Mouse (Mus musculus): ENCODE results near the gene Park7. TPM values are rescaled to one million over a fixed set of nuclear protein-coding genes. Genes with fewer than 3 reads are reported as not detected.
"Not testable (repeated sequence)": the region's sequence is repeated elsewhere in the genome, so short reads cannot be mapped to it uniquely, and the experiment has no call there.

Gene Park7
- polyA plus RNA-seq, 1 experiment from 2014 or later: 417 TPM

- 69% methylated on average over 13 of the region's 13 CpGs for WGBS
- Histone ChIP-seq H3K9me3 (ENCODE audit: control insufficient read depth, low read length) (no peaks in the 10 kb centered on the region), H3K9ac (ENCODE audit: low read length) (no peak overlapping the region), H3K27ac (ENCODE audit: low read depth, low read length) (no peak overlapping the region), H3K27me3 (ENCODE audit: control insufficient read depth, insufficient read depth, low read length) (no peaks in the 10 kb centered on the region), H3K4me1 (ENCODE audit: control insufficient read depth, insufficient read depth, low read length) (no peaks in the 10 kb centered on the region), H3K4me3 (ENCODE audit: low read depth, low read length) (no peak overlapping the region), H3K4me2 (ENCODE audit: low read depth) (no peak overlapping the region), H3K36me3 (ENCODE audit: control insufficient read depth, insufficient read depth, low read length) (no peaks in the 10 kb centered on the region)
- DNase-seq (ENCODE audit: low spot score) (no peak), ATAC-seq (ENCODE audit: insufficient read depth, low FRiP score, low TSS enrichment) (no peak)
Observed at GRCm38 (mm10) chr4:150889955-150890315, 24.3 kb downstream of the Park7 start.

- no peak overlapping the region for H3K27ac ChIP-seq (ENCODE audit: low read depth, low read length)
- ATAC-seq (ENCODE audit: insufficient read depth, low FRiP score, low TSS enrichment) (no peak), DNase-seq (ENCODE audit: low spot score) (no peak)
- no peak overlapping the region for H3K9ac ChIP-seq (ENCODE audit: low read length)
- H3K27me3 ChIP-seq (ENCODE audit: control insufficient read depth, insufficient read depth, low read length): no peaks in the 10 kb centered on the region
- no peaks in the 10 kb centered on the region for H3K9me3 ChIP-seq (ENCODE audit: control insufficient read depth, low read length)
- no peak overlapping the region for H3K4me2 ChIP-seq (ENCODE audit: low read depth)
- no peak overlapping the region for H3K4me3 ChIP-seq (ENCODE audit: low read depth, low read length)
- H3K36me3 ChIP-seq (ENCODE audit: control insufficient read depth, insufficient read depth, low read length): no peaks in the 10 kb centered on the region
- no peaks in the 10 kb centered on the region for H3K4me1 ChIP-seq (ENCODE audit: control insufficient read depth, insufficient read depth, low read length)
- WGBS: 44% methylated on average over 20 of the region's 20 CpGs
Observed at GRCm38 (mm10) chr4:150889273-150889954, 24.8 kb downstream of the Park7 start.

GRCm38 (mm10) chr4:150888492-150888891 lies 25.7 kb downstream of the Park7 start:
- H3K4me3 ChIP-seq (ENCODE audit: low read depth, low read length): no peak overlapping the region
- no peaks in the 10 kb centered on the region for H3K4me1 ChIP-seq (ENCODE audit: control insufficient read depth, insufficient read depth, low read length)
- ATAC-seq (ENCODE audit: insufficient read depth, low FRiP score, low TSS enrichment) (no peak), DNase-seq (ENCODE audit: low spot score) (no peak)
- H3K9ac ChIP-seq (ENCODE audit: low read length): no peak overlapping the region
- no peaks in the 10 kb centered on the region for H3K36me3 ChIP-seq (ENCODE audit: control insufficient read depth, insufficient read depth, low read length)
- no peaks in the 10 kb centered on the region for H3K9me3 ChIP-seq (ENCODE audit: control insufficient read depth, low read length)
- no peak overlapping the region for H3K4me2 ChIP-seq (ENCODE audit: low read depth)
- WGBS: 81% methylated on average over 4 of the region's 4 CpGs
- H3K27me3 ChIP-seq (ENCODE audit: control insufficient read depth, insufficient read depth, low read length): no peaks in the 10 kb centered on the region
- H3K27ac ChIP-seq (ENCODE audit: low read depth, low read length): no peak overlapping the region

- Histone ChIP-seq H3K4me2 (ENCODE audit: low read depth) (no peak overlapping the region), H3K4me1 (ENCODE audit: control insufficient read depth, insufficient read depth, low read length) (no peaks in the 10 kb centered on the region), H3K27ac (ENCODE audit: low read depth, low read length) (no peak overlapping the region), H3K4me3 (ENCODE audit: low read depth, low read length) (no peak overlapping the region), H3K27me3 (ENCODE audit: control insufficient read depth, insufficient read depth, low read length) (no peaks in the 10 kb centered on the region), H3K36me3 (ENCODE audit: control insufficient read depth, insufficient read depth, low read length) (no peaks in the 10 kb centered on the region), H3K9ac (ENCODE audit: low read length) (no peak overlapping the region), H3K9me3 (ENCODE audit: control insufficient read depth, low read length) (no peaks in the 10 kb centered on the region)
- no peak for DNase-seq (ENCODE audit: low spot score)
- no peak for ATAC-seq (ENCODE audit: insufficient read depth, low FRiP score, low TSS enrichment)
- WGBS: 85% methylated on average over 5 of the region's 5 CpGs
Observed at GRCm38 (mm10) chr4:150887903-150888302, 26.3 kb downstream of the Park7 start.

GRCm38 (mm10) chr4:150882632-150883031 lies 31.6 kb downstream of the Park7 start:
- no peak for DNase-seq (ENCODE audit: low spot score)
- no peak for ATAC-seq (ENCODE audit: insufficient read depth, low FRiP score, low TSS enrichment)
- H3K9me3 ChIP-seq (ENCODE audit: control insufficient read depth, low read length): peaks cover 13% of the 10 kb centered on the region; the same call in 1 of the 2 replicates
- no peak overlapping the region for H3K4me3 ChIP-seq (ENCODE audit: low read depth, low read length)
- no peak overlapping the region for H3K9ac ChIP-seq (ENCODE audit: low read length)
- no peaks in the 10 kb centered on the region for H3K36me3 ChIP-seq (ENCODE audit: control insufficient read depth, insufficient read depth, low read length)
- H3K27me3 ChIP-seq (ENCODE audit: control insufficient read depth, insufficient read depth, low read length): no peaks in the 10 kb centered on the region
- WGBS: 89% methylated on average over 5 of the region's 5 CpGs
- no peak overlapping the region for H3K4me2 ChIP-seq (ENCODE audit: low read depth)
- no peaks in the 10 kb centered on the region for H3K4me1 ChIP-seq (ENCODE audit: control insufficient read depth, insufficient read depth, low read length)
- no peak overlapping the region for H3K27ac ChIP-seq (ENCODE audit: low read depth, low read length)

- no peak overlapping the region for H3K9ac ChIP-seq (ENCODE audit: low read length)
- H3K36me3 ChIP-seq (ENCODE audit: control insufficient read depth, insufficient read depth, low read length): no peaks in the 10 kb centered on the region
- no peak overlapping the region for H3K4me2 ChIP-seq (ENCODE audit: low read depth)
- ATAC-seq (ENCODE audit: insufficient read depth, low FRiP score, low TSS enrichment): no peak
- H3K4me3 ChIP-seq (ENCODE audit: low read depth, low read length): no peak overlapping the region
- no peaks in the 10 kb centered on the region for H3K4me1 ChIP-seq (ENCODE audit: control insufficient read depth, insufficient read depth, low read length)
- no peak overlapping the region for H3K27ac ChIP-seq (ENCODE audit: low read depth, low read length)
- WGBS: 88% methylated on average over 5 of the region's 5 CpGs
- no peaks in the 10 kb centered on the region for H3K27me3 ChIP-seq (ENCODE audit: control insufficient read depth, insufficient read depth, low read length)
- H3K9me3 ChIP-seq (ENCODE audit: control insufficient read depth, low read length): peaks cover 13% of the 10 kb centered on the region; the same call in 1 of the 2 replicates
- no peak for DNase-seq (ENCODE audit: low spot score)
Observed at GRCm38 (mm10) chr4:150880364-150880763, 33.9 kb downstream of the Park7 start.

- no peak overlapping the region for H3K4me2 ChIP-seq (ENCODE audit: low read depth)
- 93% methylated on average over 22 of the region's 22 CpGs for WGBS
- DNase-seq (ENCODE audit: low spot score): no peak
- H3K27ac ChIP-seq (ENCODE audit: low read depth, low read length): no peak overlapping the region
- no peak for ATAC-seq (ENCODE audit: insufficient read depth, low FRiP score, low TSS enrichment)
- no peak overlapping the region for H3K4me3 ChIP-seq (ENCODE audit: low read depth, low read length)
- H3K4me1 ChIP-seq (ENCODE audit: control insufficient read depth, insufficient read depth, low read length): no peaks in the 10 kb centered on the region
- H3K9me3 ChIP-seq (ENCODE audit: control insufficient read depth, low read length): peaks cover 13% of the 10 kb centered on the region; the same call in 1 of the 2 replicates
- H3K27me3 ChIP-seq (ENCODE audit: control insufficient read depth, insufficient read depth, low read length): no peaks in the 10 kb centered on the region
- no peak overlapping the region for H3K9ac ChIP-seq (ENCODE audit: low read length)
- no peaks in the 10 kb centered on the region for H3K36me3 ChIP-seq (ENCODE audit: control insufficient read depth, insufficient read depth, low read length)
Observed at GRCm38 (mm10) chr4:150879631-150880030, 34.6 kb downstream of the Park7 start.

- ATAC-seq (ENCODE audit: insufficient read depth, low FRiP score, low TSS enrichment): no peak
- no peak overlapping the region for H3K4me3 ChIP-seq (ENCODE audit: low read depth, low read length)
- no peaks in the 10 kb centered on the region for H3K36me3 ChIP-seq (ENCODE audit: control insufficient read depth, insufficient read depth, low read length)
- H3K27me3 ChIP-seq (ENCODE audit: control insufficient read depth, insufficient read depth, low read length): no peaks in the 10 kb centered on the region
- H3K4me2 ChIP-seq (ENCODE audit: low read depth): no peak overlapping the region
- DNase-seq (ENCODE audit: low spot score): no peak
- H3K27ac ChIP-seq (ENCODE audit: low read depth, low read length): no peak overlapping the region
- H3K4me1 ChIP-seq (ENCODE audit: control insufficient read depth, insufficient read depth, low read length): peaks cover 14% of the 10 kb centered on the region
- 90% methylated on average over 10 of the region's 10 CpGs for WGBS
- peaks cover 13% of the 10 kb centered on the region; the same call in 1 of the 2 replicates for H3K9me3 ChIP-seq (ENCODE audit: control insufficient read depth, low read length)
- no peak overlapping the region for H3K9ac ChIP-seq (ENCODE audit: low read length)
Observed at GRCm38 (mm10) chr4:150875393-150875792, 38.8 kb downstream of the Park7 start.

GRCm38 (mm10) chr4:150874416-150874815 lies 39.8 kb downstream of the Park7 start:
- not testable (repeated sequence) for H3K4me2 ChIP-seq (ENCODE audit: low read depth); H3K9ac ChIP-seq (ENCODE audit: low read length); H3K36me3 ChIP-seq (ENCODE audit: control insufficient read depth, insufficient read depth, low read length); H3K27ac ChIP-seq (ENCODE audit: low read depth, low read length); DNase-seq (ENCODE audit: low spot score); H3K27me3 ChIP-seq (ENCODE audit: control insufficient read depth, insufficient read depth, low read length); H3K4me3 ChIP-seq (ENCODE audit: low read depth, low read length); ATAC-seq (ENCODE audit: insufficient read depth, low FRiP score, low TSS enrichment)
- peaks cover 14% of the 10 kb centered on the region for H3K4me1 ChIP-seq (ENCODE audit: control insufficient read depth, insufficient read depth, low read length)
- WGBS: 80% methylated on average over 4 of the region's 4 CpGs
- peaks cover 11% of the 10 kb centered on the region; the same call in 1 of the 2 replicates for H3K9me3 ChIP-seq (ENCODE audit: control insufficient read depth, low read length)

Data from neural tube, embryonic 11.5 days (tissue).